In the genomic region with DNA sequence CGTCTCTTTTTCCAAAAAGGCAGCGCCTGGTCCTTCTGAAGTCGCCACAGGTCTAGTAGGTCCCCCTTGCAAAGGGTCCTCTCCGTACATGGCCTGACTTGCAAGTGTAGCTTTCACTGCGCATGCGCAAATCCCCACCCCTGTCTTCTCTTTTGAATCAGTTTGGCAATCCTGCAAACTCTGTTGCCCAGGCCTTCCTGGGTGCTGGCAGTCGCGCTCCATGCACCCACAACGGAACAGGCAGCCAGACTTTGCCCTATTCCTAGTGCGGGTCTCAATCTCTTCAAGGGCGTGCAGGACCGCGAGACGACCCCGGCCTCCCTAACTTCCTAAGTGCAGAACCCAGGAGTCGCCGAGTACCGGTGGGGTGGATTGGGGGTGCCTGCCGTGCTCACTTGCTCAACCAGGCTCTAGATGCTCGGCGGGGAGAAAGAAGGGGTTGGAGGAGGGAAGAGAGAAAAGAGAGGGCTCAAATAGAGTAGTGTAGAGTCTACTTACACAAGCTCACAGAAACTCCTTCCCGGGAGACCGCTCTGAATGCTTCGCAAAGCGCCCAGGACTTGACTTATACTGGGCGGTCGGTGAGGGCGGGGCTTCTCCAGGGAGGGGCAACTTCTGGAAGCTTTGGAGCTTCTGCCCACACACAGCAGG, we compare ENCODE assay signal across 8 mouse cellular contexts. TPM values are rescaled to one million over a fixed set of nuclear protein-coding genes. Genes with fewer than 3 reads are reported as not detected.
DNase-seq lines count a peak whose midpoint lies in the region; ATAC-seq and TF ChIP-seq lines count a peak whose summit lies in the region.

TSS of gene Ptgr1 (minus strand) at position 580 of the 651 bp plus-strand sequence.

- under 1% methylated on average over 28 of the region's 28 CpGs for WGBS in heart, embryonic 14.5 days
- under 1% methylated on average over 28 of the region's 28 CpGs for WGBS in liver, embryonic 13.5 days (ENCODE audit: insufficient replicate concordance)
- 2% methylated on average over 28 of the region's 28 CpGs for WGBS in stomach, postnatal 0 days

- H3K4me2 ChIP-seq in heart, embryonic 14.5 days (ENCODE audit: low read length): peak within 1 kb of the TSS; percentile 95
- peak within 1 kb of the TSS; percentile 94 for H3K4me2 ChIP-seq in liver, embryonic 13.5 days
- peak within 1 kb of the TSS; percentile 77 for H3K4me2 ChIP-seq in stomach, postnatal 0 days (replicated peaks; ENCODE audit: low read depth)

- no peaks in the 10 kb centered on the region for H3K9me3 ChIP-seq in heart, embryonic 14.5 days (ENCODE audit: control insufficient read depth, low read length)
- H3K9me3 ChIP-seq in liver, embryonic 13.5 days (replicated peaks): no peaks in the 10 kb centered on the region
- no peaks in the 10 kb centered on the region for H3K9me3 ChIP-seq in stomach, postnatal 0 days (ENCODE audit: control insufficient read depth, low read length)

- peak within 1 kb of the TSS; percentile 75 for H3K9ac ChIP-seq in heart, embryonic 14.5 days (ENCODE audit: low read length)
- H3K9ac ChIP-seq in liver, embryonic 13.5 days: peak within 1 kb of the TSS; percentile 69
- peak within 1 kb of the TSS; percentile 75 for H3K9ac ChIP-seq in stomach, postnatal 0 days (ENCODE audit: low read length)

- H3K4me3 ChIP-seq in heart, embryonic 14.5 days (ENCODE audit: control insufficient read depth in 1 of 2, insufficient read depth in 1 of 2, low read depth in 1 of 2, low read length in 2 of 2): peak within 1 kb of the TSS; percentile 79 to 91
- peak within 1 kb of the TSS; percentile 72 for H3K4me3 ChIP-seq in liver, embryonic 13.5 days (replicated peaks)
- H3K4me3 ChIP-seq in stomach, postnatal 0 days (ENCODE audit: low read depth, low read length): peak within 1 kb of the TSS; percentile 72

- no peak for TF ChIP-seq CTCF in stomach, postnatal 0 days (IDR thresholded peaks at IDR 0.05; ENCODE audit: low read depth)

- H3K36me3 ChIP-seq in heart, embryonic 14.5 days (ENCODE audit: control insufficient read depth, insufficient read depth, low read length): no peaks in the 10 kb centered on the region; the same call in 1 of the 2 replicates
- H3K36me3 ChIP-seq in liver, embryonic 13.5 days: 0 out of 2 replicates have a peak, but pooled peaks cover 3% of the 10 kb centered on the region
- no peaks in the 10 kb centered on the region for H3K36me3 ChIP-seq in stomach, postnatal 0 days (ENCODE audit: control insufficient read depth, insufficient read depth, low read length)

- no peaks in the 10 kb centered on the region for H3K27me3 ChIP-seq in heart, embryonic 14.5 days (ENCODE audit: control insufficient read depth, insufficient read depth, low read length)
- H3K27me3 ChIP-seq in liver, embryonic 13.5 days: no peaks in the 10 kb centered on the region
- H3K27me3 ChIP-seq in stomach, postnatal 0 days (ENCODE audit: control insufficient read depth, insufficient read depth, low read length): no peaks in the 10 kb centered on the region

- DNase-seq in CD4-positive helper T cell, adult 2 months (ENCODE audit: low read depth, low spot score): peak; percentile 72
- DNase-seq in brain, adult 2 months (ENCODE audit: low read depth, low spot score): peak; percentile 90
- DNase-seq in fibroblast of lung, adult 2 months (ENCODE audit: low read depth): peak; percentile 44
- DNase-seq in kidney, postnatal 14 days: peak; percentile 90
- peak; percentile 74 for DNase-seq in liver, embryonic 13.5 days
- peak; percentile 85 for DNase-seq in neural tube, embryonic 10.5 days (ENCODE audit: extremely low spot score, low spot score)
- peak; percentile 89 for DNase-seq in stomach, postnatal 0 days (ENCODE audit: low spot score)

- ATAC-seq in heart, embryonic 14.5 days (ENCODE audit: insufficient number of reproducible peaks, insufficient read depth, low FRiP score, low read depth): no peak; the same call in 1 of the 2 replicates
- ATAC-seq in liver, embryonic 13.5 days (ENCODE audit: low read depth): peak; percentile 75
- peak; percentile 73 for ATAC-seq in stomach, postnatal 0 days (ENCODE audit: low FRiP score, low TSS enrichment)

- peaks cover 2 to 6% of the 10 kb centered on the region in 2 experiments; a peak in 2 of 4 replicates for H3K4me1 ChIP-seq in heart, embryonic 14.5 days (ENCODE audit: control insufficient read depth in 2 of 2, insufficient read depth in 2 of 2, low read length in 2 of 2)
- H3K4me1 ChIP-seq in liver, embryonic 13.5 days (replicated peaks): peaks cover 67% of the 10 kb centered on the region
- no peaks in the 10 kb centered on the region for H3K4me1 ChIP-seq in stomach, postnatal 0 days (replicated peaks; ENCODE audit: control insufficient read depth, insufficient read depth)

- TF ChIP-seq EP300 in stomach, postnatal 0 days (optimal IDR thresholded peaks at IDR 0.05): no peak

- peak within 1 kb of the TSS in 1 of 2 experiments; percentile 41; a peak in 2 of 4 replicates for H3K27ac ChIP-seq in heart, embryonic 14.5 days (replicated peaks in 1 of 2; ENCODE audit: control insufficient read depth in 1 of 2, insufficient read depth in 1 of 2, low read depth in 2 of 2, low read length in 2 of 2)
- H3K27ac ChIP-seq in liver, embryonic 13.5 days: peak within 1 kb of the TSS; percentile 67
- peak within 1 kb of the TSS; percentile 92 for H3K27ac ChIP-seq in stomach, postnatal 0 days (replicated peaks)

RNA-seq across cellular contexts. Expression of gene Ptgr1, which starts in this region (rescaled TPM):
- 10.1 and 10.7 TPM in 2 replicates for polyA plus RNA-seq in heart, embryonic 14.5 days (2014; fragmentation: Nextera tagmentation; extraction: Ambion mirVana)
- 18.1 and 19.6 TPM in 2 replicates for polyA plus RNA-seq in liver, embryonic 13.5 days (2015; fragmentation: Nextera tagmentation; extraction: Ambion mirVana)
- 454 and 488 TPM in 2 replicates for polyA plus RNA-seq in stomach, postnatal 0 days (2015; fragmentation: Nextera tagmentation; extraction: Ambion mirVana)

Comparison
In these comparisons a context has a peak if more than half of its experiments do, and no peak if none do; other contexts are left out.
1. RNA of gene Ptgr1 (polyA plus RNA-seq): 454 to 488 TPM in stomach, postnatal 0 days; 18.1 to 19.6 TPM in liver, embryonic 13.5 days and 10.1 to 10.7 TPM in heart, embryonic 14.5 days; every median in the first group is over 10 times any median in the second.
2. Peak in every context shown above with its lines, with median percentiles within 50 percentile points of each other: DNase-seq, H3K4me2 ChIP-seq, H3K4me3 ChIP-seq and H3K9ac ChIP-seq.